Mouse (Mus musculus): ENCODE data around the gene Foxc2. TPM values are rescaled to one million over a fixed set of nuclear protein-coding genes. Genes with fewer than 3 reads are reported as not detected.

Foxc2 gene
- 1 to 10 TPM; 3.9 to 5.9 (median 5.1) TPM for total RNA-seq (2022)

DNA sequence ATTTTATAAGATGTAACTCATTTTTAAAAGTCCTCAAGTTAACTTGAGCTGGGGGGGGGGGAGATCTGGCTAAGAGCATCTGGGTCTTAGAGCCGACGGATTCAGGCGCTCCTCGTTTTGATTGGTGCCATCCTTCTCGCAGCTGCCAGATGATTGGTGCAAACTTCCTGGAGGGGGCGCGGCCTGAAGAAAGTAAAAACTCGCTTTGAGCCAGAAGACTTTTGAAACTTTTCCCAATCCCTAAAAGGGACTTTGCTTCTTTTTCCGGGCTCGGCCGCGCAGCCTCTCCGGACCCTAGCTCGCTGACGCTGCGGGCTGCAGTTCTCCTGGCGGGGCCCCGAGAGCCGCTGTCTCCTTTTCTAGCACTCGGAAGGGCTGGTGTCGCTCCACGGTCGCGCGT lies at the start of gene Foxc2:
TSS of gene Foxc2 (plus strand) at position 224 of the 400 bp plus-strand sequence.
- peak; percentile 87 for DNase-seq

DNA sequence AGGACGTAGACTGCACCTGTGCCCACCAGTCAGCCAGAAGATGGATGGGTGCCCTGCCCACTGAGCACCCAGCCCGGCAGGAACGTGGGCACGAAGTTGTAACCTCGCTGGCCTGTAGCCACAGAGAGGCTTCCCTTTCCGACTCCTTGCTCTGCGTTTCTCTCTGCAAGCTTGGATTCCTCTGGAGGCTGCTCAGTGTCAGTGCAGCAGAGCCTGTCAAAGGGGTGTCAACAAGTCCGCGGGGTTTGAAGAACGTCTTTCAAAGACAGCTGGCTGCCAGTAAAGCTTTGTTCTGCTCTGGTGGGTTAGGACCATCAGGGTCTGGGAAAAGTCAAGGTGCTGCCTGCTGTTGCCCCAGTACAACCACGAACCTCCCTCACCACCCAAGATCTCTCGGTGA lies 44.5 kb upstream of the Foxc2 start:
- DNase-seq, result no peak

DNA sequence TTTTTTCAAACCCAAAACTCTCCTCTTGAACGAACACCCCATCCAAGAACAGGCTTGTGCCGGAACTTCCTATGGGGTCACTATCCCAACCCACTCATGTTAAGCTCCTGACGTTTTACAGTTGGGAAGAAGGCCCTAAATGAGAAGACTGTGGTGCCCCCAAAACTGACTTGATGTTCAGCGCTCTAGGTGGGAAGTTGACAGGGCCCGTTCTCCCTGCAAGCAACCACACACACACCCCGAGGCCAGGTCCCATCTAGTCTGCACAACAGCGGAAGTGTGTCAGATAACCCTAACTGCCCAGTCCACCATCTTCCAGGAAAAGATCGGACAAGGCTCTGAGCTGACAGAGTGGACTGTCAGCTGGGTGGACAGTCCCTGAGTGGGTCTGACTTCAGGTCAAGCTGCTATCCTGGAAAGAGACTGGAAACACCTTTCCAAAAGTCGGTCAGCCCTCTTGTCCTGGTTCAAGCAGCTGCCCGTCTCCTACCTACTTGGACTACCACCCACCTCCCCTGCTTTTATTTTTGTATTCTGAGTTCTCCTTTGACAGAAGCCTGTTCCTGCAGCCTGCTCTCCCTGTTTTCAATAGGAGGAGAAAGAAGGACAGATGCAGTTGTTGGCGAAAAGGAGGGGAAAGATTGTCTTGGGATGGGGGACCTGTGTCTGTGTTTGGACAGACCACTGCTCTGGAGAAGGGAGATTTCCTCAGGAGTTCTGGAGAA lies 43.4 kb upstream of the Foxc2 start:
- DNase-seq, result no peak

DNA sequence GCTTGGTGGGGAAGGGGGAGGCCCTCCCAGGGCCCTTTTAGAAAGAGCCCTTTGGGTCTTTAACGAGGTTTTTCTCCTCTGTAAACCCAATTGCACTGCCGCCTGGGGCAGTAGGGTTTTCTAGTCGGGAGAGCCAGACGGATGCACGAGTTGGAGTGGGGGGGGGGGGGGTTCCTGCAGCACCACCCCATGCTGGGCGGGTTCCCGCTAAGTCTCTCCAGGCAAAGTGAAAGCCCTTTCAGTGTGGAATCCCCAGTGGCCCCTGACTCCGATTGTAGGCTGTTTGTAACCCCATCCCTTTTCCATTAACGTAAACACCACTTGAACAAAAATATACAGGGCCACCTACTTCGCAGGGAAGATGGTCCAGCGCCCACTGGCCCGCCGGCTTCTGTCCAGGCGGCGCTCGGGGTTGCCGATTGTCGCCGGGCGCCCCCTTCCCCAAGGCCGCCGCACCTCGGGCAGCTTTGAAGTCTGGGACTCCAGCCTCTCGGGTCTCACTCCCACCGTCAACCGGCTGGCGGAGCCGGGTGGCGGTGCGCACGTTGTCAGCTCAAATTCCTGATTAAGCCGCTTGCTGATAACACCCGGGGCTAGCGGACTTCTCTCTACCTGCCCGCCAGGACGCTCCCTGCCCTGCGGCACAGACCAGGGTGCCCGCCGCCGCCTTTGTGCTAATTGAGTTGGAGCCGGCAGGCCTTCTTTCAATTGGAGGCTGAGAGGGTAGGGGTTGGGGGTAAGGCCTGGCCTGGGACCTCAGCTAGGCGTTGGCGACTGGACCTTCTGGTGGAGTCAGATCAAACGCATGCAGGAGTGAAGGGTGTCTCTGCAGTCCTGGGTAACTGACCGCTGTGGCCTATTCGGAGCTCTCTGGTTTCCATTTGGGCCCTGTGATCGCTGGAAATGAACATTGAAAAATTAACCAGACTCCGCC lies 42.5 kb upstream of the Foxc2 start:
- DNase-seq, result no peak

DNA sequence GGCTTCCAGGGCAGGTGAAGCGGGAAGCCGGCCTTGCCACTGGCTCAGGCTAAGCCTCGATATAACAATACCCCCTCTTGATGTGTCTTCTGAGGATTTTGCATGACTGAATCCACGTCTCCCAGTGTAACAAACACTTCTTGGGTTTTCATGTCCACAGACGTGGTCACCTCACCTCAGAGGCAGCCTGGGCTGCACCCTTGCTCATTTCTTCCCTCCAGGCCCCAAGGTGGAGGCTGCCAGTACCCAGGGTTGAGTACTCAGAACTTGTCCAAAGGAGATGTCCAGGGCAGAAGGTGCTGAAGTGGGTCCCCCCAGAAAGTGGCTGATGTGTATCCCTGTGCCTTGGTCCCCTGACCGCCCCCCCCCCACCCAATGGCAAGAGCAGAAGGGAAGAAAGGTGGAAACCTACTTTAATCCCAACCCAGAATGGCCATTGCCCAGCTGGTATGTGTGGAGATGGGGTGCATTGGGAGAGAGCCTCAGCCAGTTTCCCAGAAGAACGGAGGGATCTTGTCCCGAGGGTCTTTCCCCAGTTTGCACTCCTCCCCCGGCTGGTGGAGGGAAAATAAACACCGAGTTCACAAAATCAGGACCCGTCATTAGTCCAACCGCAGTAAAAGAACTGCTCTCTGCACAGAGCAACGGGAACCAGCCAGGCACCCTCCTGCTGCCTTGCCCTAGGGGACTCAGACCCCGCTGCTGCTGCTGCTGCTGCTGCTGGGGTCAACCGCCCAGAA lies 41.7 kb upstream of the Foxc2 start:
- DNase-seq, result no peak

DNA sequence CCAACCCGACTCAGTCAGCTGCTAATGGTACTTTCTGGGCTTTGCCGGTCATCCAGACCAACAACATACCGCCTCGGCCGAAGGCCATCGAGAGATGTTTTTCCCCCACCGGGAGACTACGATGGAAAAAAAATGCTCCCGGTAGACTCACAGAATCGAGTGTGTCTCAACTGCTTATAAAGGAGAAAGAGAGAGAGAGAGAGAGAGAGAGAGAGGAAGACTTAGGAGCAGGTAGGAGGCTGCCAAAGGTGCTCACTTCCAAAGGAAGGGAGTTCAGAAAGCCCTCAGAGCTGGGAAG lies 41.2 kb upstream of the Foxc2 start:
- DNase-seq, result no peak

DNA sequence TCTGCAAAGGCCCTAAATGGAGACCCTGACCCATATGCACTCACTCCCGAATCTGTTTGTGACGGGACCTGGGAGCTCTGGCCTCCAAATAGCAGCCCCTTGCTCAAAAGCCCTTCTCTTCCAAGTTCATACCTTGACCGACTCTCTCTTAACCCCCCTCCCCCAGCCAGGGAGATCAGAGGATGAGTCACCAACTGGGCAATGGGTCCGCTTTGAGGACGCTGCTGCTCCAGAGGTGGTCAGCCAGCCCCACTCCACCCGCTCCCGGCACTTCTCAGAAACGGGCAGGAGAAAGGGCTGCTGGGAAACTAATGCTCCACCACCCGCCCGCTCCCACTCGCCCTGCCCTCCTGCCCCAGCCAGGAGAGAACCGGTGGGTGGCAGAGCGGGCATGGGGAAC lies 40.0 kb upstream of the Foxc2 start:
- DNase-seq, result no peak

DNA sequence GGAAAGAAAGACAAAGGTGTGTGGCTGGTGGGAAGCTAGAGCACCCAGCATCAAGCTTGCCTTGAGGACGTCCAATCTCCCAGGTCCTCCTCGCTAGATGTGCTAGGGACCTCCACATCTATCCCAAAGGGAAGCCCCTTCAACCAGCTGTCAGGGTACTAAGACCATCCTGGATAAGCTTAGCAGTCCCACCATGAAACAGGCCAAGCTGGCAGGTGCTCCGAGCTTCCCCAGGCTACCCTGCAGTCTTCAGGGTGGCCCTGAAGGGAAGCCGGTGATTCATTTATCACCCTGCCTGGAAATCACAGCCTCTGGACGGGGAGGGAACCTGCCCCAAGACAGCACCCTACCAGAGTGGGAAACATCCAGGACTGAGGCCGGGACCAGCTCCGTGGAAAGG lies 39.4 kb upstream of the Foxc2 start:
- DNase-seq, result no peak

DNA sequence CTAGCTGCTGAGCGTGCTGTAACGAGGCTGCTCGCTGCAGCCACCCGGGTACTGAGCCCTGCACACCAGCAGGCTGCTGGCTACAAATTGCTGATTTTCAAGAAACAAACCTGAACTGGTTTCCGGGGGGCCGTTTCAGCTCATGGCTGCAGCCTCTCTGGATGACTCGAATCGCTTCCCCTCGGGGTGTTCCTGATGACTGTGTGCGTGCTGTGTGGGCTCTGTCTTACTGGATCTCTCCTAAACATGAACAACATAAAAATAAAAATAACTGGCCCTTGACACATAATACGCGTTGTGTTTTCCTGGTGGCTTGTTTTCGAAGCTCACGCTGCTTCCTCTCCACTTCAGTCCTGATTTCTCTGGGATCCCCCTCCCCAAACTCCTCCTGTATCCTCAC lies 37.2 kb upstream of the Foxc2 start:
- DNase-seq, result no peak

DNA sequence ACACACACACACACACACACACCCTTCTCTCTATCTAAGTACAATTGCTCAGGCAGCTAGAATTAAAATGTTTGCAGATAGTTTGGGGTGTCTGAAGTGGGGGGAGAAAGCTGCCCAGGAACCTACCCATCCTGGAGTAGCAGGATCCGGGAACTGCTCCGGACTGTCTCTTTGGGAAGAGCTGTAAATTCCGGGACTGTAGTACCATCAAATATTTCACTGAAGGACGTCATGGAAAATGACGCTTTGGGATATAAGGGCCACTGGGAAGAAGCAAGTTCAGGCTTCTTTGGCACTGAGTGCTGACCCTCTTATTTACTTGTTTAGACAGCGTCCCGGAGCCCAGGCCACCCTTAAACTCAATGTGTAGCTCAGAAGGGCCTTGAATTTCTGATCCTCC lies 36.8 kb upstream of the Foxc2 start:
- DNase-seq, result no peak

DNA sequence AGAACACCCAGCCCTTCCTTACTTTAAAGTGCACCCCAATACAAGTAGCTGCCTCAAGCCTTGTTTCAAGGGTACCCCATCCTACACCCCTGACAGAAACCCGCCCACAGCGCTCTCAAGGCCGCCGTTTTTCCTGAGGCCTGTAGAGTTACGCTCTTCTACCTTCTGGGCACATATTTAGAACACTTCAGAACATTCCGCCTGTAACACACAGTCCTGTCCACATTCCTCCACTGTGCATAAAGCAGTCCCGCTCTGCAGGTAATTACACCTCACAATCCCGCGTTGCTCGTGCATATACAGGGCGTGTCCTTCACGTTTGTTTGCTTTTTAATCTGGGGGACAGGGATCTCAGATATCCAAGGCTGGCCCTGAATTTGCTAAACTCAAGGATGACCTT lies 36.0 kb upstream of the Foxc2 start:
- DNase-seq, result no peak

DNA sequence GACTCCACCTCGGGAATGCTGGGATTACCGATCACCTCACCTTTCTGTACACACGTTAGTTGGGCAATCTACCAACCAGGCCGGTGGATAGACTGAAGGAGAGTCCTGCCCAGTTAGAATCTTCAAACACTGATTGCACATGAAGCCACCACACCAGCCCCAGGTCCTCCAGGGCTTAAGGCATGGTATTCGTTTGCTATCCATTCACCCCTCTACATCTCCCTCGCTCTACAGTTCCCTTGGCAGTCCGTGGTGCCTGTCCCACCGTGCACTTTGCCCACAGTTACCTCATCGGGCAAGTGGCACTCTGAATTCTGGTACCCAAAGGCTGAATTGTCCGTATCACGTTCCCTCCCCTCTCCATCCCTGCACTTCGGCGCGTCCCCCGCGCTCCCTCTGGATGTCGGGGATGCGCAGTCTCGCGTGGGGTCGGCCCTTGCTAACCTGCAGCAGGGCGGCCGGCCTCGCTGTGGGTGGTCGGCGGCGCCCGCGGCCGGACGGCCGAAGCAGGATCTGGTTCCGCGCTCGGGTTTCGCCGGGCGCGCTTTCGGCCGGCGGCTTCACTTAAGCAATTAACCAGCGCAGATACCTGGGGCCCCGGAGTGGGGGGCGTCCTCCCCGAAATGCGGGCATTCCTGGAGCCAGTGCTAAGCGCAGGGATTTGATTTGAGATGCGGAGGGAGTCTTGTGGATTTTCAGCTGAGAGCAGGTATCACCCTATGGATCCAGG lies 35.4 kb upstream of the Foxc2 start:
- DNase-seq, result no peak

DNA sequence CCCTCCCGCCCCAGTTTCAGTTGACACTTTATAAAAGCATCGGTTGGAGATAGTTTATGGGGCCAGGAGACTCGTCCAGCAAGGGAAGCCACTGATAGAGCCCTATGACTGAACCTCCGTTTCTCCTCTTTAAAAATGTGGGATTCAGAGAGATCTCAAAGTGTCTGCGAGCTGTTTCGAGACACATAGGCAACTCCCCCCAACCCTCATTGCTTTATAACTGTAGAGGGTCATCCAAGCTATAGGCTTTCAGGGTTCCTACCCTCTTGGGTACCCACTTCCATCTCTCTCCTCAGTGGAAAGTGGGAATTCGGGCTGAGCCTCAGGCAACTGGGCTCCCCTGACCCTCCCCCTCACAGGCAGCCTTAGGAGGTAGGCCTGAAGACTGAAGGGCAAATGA lies 34.6 kb upstream of the Foxc2 start:
- DNase-seq, result no peak

DNA sequence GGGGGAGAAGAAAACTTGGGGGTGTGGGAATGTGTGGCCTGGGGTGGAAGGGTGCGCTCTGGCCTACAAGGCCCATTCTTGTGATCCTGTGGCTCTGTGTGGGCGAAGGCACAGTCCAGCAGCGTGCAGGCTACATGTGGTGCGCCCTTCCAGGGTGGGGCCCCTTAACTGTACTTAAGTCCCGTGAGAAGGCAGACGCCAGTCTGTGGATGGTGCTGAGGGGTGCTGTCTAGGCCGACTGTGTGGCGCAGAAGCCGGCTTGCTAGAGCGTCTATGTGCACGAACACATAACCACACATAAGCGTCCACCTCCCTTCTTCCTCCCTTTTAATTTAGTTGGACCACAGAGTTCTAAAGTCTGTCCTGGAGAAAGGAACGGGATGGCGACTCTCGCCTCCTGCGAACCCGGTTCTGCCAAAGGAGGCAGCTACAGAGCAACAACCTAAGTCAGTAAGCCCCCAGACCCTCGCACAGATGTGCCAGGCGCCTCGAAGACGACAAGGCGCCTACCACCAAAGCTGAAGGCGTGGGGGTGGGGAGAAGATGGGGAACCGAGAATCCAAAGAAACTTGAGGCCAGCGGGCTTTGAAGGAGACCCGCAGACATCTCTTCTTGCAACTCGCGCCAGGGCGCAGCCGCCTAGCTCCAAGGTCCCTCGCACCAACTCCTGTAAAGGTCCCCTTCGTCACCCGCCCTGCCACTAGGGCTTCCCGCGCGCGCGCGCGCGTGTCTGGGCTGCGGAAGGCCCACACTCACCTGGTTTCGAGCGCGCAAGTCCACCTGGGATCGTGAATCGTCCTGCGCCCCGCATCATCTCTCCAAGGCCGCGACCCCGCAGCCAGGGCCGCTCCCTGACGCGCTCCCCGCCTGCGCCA lies 33.5 kb upstream of the Foxc2 start:
- no peak for DNase-seq

DNA sequence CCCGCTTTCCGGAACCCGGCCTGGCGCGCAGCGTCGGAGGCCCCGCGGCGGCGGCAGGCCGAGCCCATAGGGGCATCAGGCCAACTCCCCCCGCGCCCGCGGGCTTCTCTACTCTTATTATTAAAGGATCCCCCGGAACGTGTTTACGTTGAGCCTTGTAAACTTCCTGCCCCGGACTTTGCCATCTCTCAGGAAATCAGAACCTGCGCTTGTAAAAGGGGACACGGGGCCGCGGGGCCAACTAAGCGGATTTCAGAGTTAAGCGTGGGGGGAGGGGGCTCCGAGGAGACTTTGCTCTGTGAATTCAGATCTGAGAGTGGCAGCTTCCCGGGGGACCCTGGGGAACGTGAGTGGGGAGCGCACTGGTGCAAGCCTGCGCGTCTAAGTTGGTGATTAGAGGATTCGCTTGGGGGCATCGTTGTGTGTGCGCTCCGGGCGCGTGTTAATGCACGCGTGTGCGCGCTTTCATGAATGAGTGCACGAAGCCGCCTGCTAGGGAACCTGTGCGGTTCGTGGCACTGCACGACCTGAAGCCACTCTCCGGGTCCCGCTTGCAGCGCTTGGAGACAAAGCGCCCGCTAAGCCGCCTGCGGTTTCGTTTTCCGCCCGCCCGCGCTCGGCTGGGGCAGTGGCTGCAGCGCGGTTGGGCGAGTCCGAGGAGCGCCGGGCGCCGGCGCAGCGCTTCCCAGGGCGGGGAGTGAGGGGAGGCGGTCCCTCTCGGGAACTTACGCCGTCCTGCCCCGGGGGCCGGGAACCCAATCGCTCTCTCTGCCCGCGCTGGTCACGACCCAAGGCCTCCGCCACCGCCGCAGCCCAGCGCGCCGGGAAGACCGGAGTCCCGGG lies 32.7 kb upstream of the Foxc2 start:
- peak; percentile 24 for DNase-seq

DNA sequence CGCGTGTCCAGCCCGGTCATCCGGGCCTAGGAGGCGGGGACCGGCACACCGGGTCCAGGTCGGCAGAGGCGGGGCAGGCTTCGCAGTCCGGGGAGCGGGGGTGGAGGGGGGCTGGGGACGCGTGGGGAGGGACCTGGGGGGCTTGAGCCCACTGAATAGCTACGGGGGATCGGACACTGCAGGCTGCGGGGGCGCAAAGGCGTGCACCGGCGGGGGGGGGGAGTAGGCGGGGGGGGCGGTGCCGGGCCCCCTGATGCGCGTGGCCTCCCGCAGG lies 32.1 kb upstream of the Foxc2 start:
- DNase-seq, result no peak

DNA sequence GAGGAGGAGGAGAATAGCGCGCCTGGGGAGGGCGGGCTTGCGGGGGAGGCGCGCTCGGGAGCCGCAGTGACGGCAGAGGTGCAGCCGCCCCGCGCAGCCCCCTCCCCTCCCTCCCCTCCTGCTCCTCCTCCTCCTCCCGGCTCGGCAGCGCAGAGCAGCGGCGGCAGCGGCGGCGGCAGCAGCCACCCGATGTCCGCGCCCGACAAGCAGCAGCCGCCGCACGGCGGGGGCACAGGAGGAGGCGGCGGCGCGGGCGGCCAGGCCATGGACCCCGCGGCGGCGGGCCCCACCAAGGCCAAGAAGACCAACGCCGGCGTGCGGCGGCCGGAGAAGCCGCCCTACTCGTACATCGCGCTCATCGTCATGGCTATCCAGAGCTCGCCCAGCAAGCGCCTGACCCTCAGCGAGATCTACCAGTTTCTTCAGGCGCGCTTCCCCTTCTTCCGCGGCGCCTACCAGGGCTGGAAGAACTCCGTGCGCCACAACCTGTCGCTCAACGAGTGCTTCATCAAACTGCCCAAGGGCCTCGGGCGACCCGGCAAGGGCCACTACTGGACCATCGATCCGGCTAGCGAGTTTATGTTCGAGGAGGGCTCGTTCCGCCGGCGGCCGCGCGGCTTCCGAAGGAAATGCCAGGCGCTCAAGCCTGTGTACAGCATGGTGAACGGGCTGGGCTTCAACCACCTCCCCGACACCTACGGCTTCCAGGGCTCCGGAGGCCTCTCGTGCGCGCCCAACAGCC lies 31.6 kb upstream of the Foxc2 start, which contains the start of gene Foxf1:
TSS of gene Foxf1 (plus strand) at position 177 of the 742 bp plus-strand sequence.
- no peak for DNase-seq

DNA sequence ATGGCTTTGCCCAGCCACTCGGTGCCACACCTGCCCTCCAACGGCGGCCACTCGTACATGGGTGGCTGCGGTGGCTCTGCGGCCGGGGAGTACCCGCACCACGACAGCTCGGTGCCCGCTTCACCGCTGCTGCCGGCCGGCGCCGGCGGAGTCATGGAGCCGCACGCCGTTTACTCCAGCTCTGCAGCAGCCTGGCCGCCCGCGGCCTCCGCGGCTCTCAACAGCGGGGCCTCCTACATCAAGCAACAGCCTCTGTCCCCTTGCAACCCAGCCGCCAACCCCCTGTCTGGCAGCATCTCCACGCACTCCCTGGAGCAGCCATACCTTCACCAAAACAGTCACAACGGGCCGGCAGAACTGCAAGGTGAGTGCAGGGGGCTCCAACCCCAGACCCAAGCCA lies 31.0 kb upstream of the Foxc2 start:
- no peak for DNase-seq

DNA sequence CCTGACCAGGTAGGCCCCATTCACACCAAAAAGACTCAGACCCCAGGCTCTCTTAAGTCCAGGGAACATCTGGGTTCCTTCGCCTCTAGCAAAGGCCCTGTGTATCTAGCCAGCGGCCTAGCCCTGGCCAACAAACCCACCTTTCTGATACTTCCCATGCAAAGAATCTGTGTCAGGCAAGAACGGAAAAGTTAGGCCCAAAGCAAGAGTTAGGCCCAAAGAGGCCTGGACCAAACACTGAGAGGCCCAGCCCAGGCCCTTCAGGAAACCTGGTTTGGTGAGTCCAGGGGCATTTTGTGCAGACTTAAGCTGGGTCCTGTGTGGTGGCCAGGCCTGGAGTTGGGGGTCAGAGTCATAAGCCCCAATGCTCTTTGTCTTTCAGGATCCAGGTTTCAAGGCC lies 30.4 kb upstream of the Foxc2 start:
- DNase-seq, result no peak

All from adrenal gland, adult 8-10 months (tissue).